Comparison of ENCODE assay signal across 30 mouse cellular contexts in the genomic region with DNA sequence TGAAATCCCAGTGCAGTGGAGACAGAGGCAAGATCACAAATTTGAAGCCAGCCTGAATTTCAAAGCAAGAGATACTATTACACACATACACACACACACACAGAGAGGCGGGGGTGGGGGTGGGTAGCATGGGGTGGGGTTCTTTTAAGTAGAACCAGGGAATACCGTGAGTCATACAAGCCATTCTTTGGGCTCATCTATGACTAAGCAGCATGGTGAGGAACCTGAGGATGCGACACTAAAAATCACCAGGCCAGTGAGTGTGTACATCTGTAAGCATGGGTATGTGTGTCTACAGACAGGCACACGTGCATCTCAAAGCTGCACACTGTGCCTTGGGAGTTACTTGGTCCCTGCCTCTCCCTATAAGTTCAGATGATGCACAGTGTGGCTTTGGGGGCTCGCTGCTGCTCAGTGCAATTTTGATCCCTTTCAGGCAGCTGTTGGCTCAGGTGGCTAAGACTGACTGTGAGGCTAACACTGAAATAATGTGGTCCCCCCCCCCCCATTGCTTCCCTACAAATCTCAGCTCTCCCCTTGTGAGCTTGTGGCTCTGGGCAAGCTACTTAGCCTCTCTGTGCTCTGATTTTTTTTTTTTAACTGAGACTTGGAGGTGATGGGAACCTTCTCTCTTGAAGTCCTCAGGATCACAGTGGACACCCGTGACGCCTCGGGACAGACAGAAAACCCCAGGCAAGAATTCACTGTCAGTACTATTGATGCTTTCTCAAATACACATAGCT.
A peak's percentile ranks its signal among the peaks of the same experiment; 100 is the strongest.
DNase-seq lines count a peak whose midpoint lies in the region; ATAC-seq lines count a peak whose summit lies in the region.
"Had no signal": no experiment of that assay in that cellular context is flagged by ENCODE, and none has a peak within 500 bp of the region (broad histone marks: within the 10 kb centered on the region; RNA-seq: fewer than 3 reads in every experiment).

No protein-coding gene starts in this region.

- no peak overlapping the region for H3K4me2 ChIP-seq in forebrain, embryonic 15.5 days (replicated peaks)
- H3K4me2 ChIP-seq in midbrain, embryonic 15.5 days: no peak overlapping the region
- H3K4me2 ChIP-seq in kidney, embryonic 15.5 days: no peak overlapping the region
- H3K4me2 ChIP-seq: heart, embryonic 15.5 days; hindbrain, embryonic 13.5 days; liver, embryonic 12.5 days had no signal

- no peak for ATAC-seq in forebrain, embryonic 15.5 days (replicated peaks)
- no peak for ATAC-seq in midbrain, embryonic 15.5 days (replicated peaks)
- no peak for ATAC-seq in kidney, embryonic 15.5 days (replicated peaks; ENCODE audit: low FRiP score)
- ATAC-seq: activated CD4-positive, CD25-positive, alpha-beta regulatory T cell, adult 4 months; inflammation-experienced regulatory T-cells, adult 6 months; liver, embryonic 12.5 days; liver, postnatal 0 days had no signal

- H3K4me3 ChIP-seq in forebrain, embryonic 15.5 days: no peak overlapping the region
- no peak overlapping the region for H3K4me3 ChIP-seq in forebrain, embryonic 10.5 days
- H3K4me3 ChIP-seq in midbrain, embryonic 10.5 days: no peak overlapping the region
- no peak overlapping the region for H3K4me3 ChIP-seq in midbrain, embryonic 15.5 days
- H3K4me3 ChIP-seq in kidney, embryonic 15.5 days (replicated peaks): no peak overlapping the region
- H3K4me3 ChIP-seq: heart, embryonic 10.5 days; heart, embryonic 15.5 days; hindbrain, embryonic 13.5 days; liver, embryonic 12.5 days had no signal

- peaks cover 29% of the 10 kb centered on the region for H3K4me1 ChIP-seq in forebrain, embryonic 15.5 days
- H3K4me1 ChIP-seq in forebrain, embryonic 10.5 days: peaks cover 16% of the 10 kb centered on the region
- peaks cover 15% of the 10 kb centered on the region for H3K4me1 ChIP-seq in midbrain, embryonic 10.5 days
- H3K4me1 ChIP-seq in midbrain, embryonic 15.5 days: 0 out of 2 replicates have a peak, but pooled peaks cover 8% of the 10 kb centered on the region
- no peaks in the 10 kb centered on the region for H3K4me1 ChIP-seq in kidney, embryonic 15.5 days
- H3K4me1 ChIP-seq: heart, embryonic 10.5 days; liver, embryonic 12.5 days had no signal

- WGBS in forebrain, embryonic 15.5 days: 62% methylated on average over 8 of the region's 8 CpGs
- WGBS in forebrain, embryonic 10.5 days: 65% methylated on average over 8 of the region's 8 CpGs
- WGBS in midbrain, embryonic 10.5 days: 66% methylated on average over 8 of the region's 8 CpGs
- 43% methylated on average over 8 of the region's 8 CpGs for WGBS in midbrain, embryonic 15.5 days
- 79% methylated on average over 8 of the region's 8 CpGs for WGBS in kidney, embryonic 15.5 days

- no peak for DNase-seq in forebrain, embryonic 10.5 days (ENCODE audit: extremely low spot score, low spot score)
- peak; percentile 43 for DNase-seq in midbrain, embryonic 10.5 days (ENCODE audit: low spot score)
- peak; percentile 9 for DNase-seq in 3134 (ENCODE audit: extremely low read depth, insufficient read length, low spot score)
- peak; percentile 53 for DNase-seq in brain, adult 2 months (ENCODE audit: low read depth, low spot score)
- no peak for DNase-seq in right cerebral cortex, postnatal 36 days (ENCODE audit: low spot score in 2 of 2)
- DNase-seq: adrenal gland, adult 2 months; adrenal gland, postnatal 36 days; B cell, adult 2 months; cerebellum, adult 2 months; cerebellum, postnatal 14 days; gastrocnemius, postnatal 25 days; heart, adult 11 months; kidney, adult 11 months; kidney, postnatal 25 days; left cerebral cortex, postnatal 4 days; liver, postnatal 0 days; lung, postnatal 36 days; right cerebral cortex, postnatal 25 days; spleen, adult 18-20 months; thymus, postnatal 25 days had no signal

- H3K9ac ChIP-seq in forebrain, embryonic 15.5 days (replicated peaks): no peak overlapping the region
- H3K9ac ChIP-seq in midbrain, embryonic 15.5 days: no peak overlapping the region
- H3K9ac ChIP-seq in kidney, embryonic 15.5 days: no peak overlapping the region
- H3K9ac ChIP-seq: heart, embryonic 15.5 days; hindbrain, embryonic 13.5 days; liver, embryonic 12.5 days; liver, postnatal 0 days had no signal

- H3K36me3 ChIP-seq in forebrain, embryonic 15.5 days: no peaks in the 10 kb centered on the region
- no peaks in the 10 kb centered on the region for H3K36me3 ChIP-seq in forebrain, embryonic 10.5 days (replicated peaks)
- H3K36me3 ChIP-seq in midbrain, embryonic 10.5 days: no peaks in the 10 kb centered on the region
- H3K36me3 ChIP-seq in midbrain, embryonic 15.5 days (replicated peaks): no peaks in the 10 kb centered on the region
- no peaks in the 10 kb centered on the region for H3K36me3 ChIP-seq in kidney, embryonic 15.5 days
- H3K36me3 ChIP-seq: heart, embryonic 10.5 days; heart, embryonic 15.5 days; hindbrain, embryonic 13.5 days; liver, embryonic 12.5 days had no signal

- H3K9me3 ChIP-seq in forebrain, embryonic 15.5 days: no peaks in the 10 kb centered on the region
- no peaks in the 10 kb centered on the region for H3K9me3 ChIP-seq in forebrain, embryonic 10.5 days
- H3K9me3 ChIP-seq in midbrain, embryonic 10.5 days (replicated peaks): no peaks in the 10 kb centered on the region
- no peaks in the 10 kb centered on the region for H3K9me3 ChIP-seq in midbrain, embryonic 15.5 days
- no peaks in the 10 kb centered on the region for H3K9me3 ChIP-seq in kidney, embryonic 15.5 days (replicated peaks)
- H3K9me3 ChIP-seq: heart, embryonic 10.5 days; heart, embryonic 15.5 days; hindbrain, embryonic 13.5 days had no signal

- peak overlapping the region; percentile 55 for H3K27ac ChIP-seq in forebrain, embryonic 15.5 days (replicated peaks)
- no peak overlapping the region for H3K27ac ChIP-seq in forebrain, embryonic 10.5 days
- no peak overlapping the region for H3K27ac ChIP-seq in midbrain, embryonic 10.5 days (replicated peaks)
- H3K27ac ChIP-seq in midbrain, embryonic 15.5 days: no peak overlapping the region
- H3K27ac ChIP-seq in kidney, embryonic 15.5 days: no peak overlapping the region
- H3K27ac ChIP-seq: heart, embryonic 10.5 days; heart, embryonic 15.5 days; hindbrain, embryonic 13.5 days; liver, embryonic 12.5 days had no signal

- no peaks in the 10 kb centered on the region for H3K27me3 ChIP-seq in forebrain, embryonic 15.5 days
- H3K27me3 ChIP-seq in forebrain, embryonic 10.5 days (ENCODE audit: poor library complexity, severe bottlenecking): no peaks in the 10 kb centered on the region
- H3K27me3 ChIP-seq in midbrain, embryonic 10.5 days (ENCODE audit: low read depth, poor library complexity, severe bottlenecking): peaks cover 81% of the 10 kb centered on the region
- peaks cover 19% of the 10 kb centered on the region for H3K27me3 ChIP-seq in midbrain, embryonic 15.5 days (replicated peaks)
- H3K27me3 ChIP-seq in kidney, embryonic 15.5 days: no peaks in the 10 kb centered on the region
- H3K27me3 ChIP-seq: CH12.LX; heart, embryonic 15.5 days; liver, embryonic 12.5 days had no signal

Comparison
In these comparisons a context has a peak if more than half of its experiments do, and no peak if none do; other contexts are left out.
1. DNase-seq: peak in midbrain, embryonic 10.5 days (single experiment), 3134 (single experiment) and brain, adult 2 months (single experiment); none in forebrain, embryonic 10.5 days (single experiment) and right cerebral cortex, postnatal 36 days (0 of 2).